Mouse (Mus musculus): ENCODE results near the gene Wdr70. TPM values are rescaled to one million over a fixed set of nuclear protein-coding genes. Genes with fewer than 3 reads are reported as not detected.
A peak's percentile ranks its signal among the peaks of the same experiment; 100 is the strongest.
"Not testable (repeated sequence)": the region's sequence is repeated elsewhere in the genome, so short reads cannot be mapped to it uniquely, and the experiment has no call there.

The Wdr70 gene
- total RNA-seq (2021), result 10 to 100 TPM; 17.7 to 18.4 TPM

DNA sequence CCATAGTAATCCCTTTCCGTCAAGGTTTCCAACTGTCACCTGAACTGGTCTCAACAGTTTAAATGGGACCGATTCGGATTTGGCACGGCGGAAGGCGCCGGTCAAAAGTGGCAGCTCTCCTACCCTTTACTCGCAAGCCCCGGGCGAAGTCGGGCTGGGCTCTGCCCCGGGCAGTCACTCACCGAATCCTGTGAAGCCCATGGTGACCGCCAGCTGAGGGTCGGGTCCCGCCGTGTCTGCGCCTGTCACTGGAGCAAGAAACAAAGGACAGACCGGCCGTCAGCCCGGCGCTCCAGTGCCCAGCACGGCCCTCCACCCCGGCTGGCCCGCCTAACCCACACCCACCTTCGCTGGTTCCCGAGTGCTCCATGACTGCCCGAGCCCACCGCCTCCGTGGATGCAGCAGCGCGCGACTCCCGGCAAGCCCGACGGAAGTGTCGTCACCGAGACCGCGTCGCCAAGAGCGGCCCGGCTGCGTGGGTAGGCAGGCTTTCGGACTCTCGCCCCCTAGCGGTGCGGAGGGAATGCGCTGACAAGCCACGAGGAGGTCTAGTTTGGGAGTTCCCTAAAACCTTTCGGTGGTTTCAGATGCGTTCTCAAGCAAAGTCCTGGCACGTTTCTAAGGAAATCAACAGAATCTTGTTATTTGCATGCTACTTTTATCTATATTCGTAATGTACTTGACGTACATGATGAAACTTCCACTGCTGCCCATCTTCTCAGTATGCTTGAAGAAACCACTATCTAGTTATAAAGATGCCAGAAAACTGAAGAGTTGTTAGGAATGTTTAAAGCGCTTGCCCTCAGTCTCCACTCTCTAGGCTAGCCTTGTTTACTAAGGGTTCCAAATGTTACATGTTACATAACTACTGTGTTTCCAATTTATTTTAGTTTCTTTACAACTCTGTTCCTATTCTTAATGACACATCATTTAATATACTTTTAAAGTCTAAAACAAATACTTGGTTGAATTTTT, at the start of gene Wdr70:
Gene Wdr70, minus strand, starts transcription at position 436 of the 976 bp plus-strand sequence.
- peak; percentile 86 for DNase-seq (ENCODE audit: low spot score)
- intact Hi-C loops (cut with DNase I), result loop anchor here (1.0 to 10.0 kb wide), 2 partner anchors 10 to 634 kb away; partner anchors contain the start of gene Nup155

DNA sequence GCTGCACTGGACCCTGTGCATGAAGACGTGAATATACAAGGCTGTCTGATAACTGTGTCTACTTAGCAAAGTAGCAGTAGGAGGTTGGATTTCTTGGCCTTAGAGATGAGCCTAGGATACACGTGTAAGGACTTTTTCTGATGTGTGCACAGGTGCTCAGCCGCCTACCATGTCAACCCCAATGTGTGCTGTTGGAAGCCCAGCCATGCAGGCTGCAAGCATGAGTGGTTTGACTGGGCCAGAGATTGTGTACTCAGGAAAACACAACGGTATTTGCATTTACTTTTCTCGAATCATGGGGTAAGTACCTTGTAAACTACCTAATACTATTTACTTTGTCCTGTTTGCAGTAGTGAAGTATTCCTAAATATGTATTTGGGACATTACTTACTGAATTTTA, 36.6 kb upstream of the Wdr70 start:
- intact Hi-C loops (cut with DNase I), result no loop called here

GRCm38 (mm10) chr15:8131761-8132160, 32.8 kb upstream of the Wdr70 start:
- intact Hi-C loops (cut with DNase I), result no loop called here

More for the DNA sequence above, 36.6 kb upstream of the Wdr70 start:
- no peak for DNase-seq (ENCODE audit: low spot score)

DNA sequence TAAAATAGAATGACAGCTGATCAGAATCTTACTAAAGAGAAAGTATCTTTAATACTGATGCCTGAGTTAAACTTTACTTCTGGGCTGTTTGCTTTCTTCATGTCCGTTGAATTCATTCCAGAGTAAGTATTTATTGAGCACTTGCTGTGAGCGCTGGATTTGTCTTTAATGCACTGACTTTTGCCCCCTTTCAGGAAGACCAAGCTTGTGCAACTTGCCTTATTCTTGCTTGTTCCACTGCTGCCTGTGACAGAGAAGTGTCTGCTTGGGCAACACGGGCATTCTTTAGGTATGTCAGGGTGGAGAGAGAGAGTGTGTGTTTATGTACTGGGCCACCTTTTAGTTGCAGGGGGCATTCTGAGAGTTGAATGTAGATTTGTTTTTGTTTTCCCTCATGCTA, 32.3 kb upstream of the Wdr70 start:
- intact Hi-C loops (cut with DNase I), result no loop called here
- no peak for DNase-seq (ENCODE audit: low spot score)

More at GRCm38 (mm10) chr15:8131761-8132160, 32.8 kb upstream of the Wdr70 start:
- no peak for DNase-seq (ENCODE audit: low spot score)

DNA sequence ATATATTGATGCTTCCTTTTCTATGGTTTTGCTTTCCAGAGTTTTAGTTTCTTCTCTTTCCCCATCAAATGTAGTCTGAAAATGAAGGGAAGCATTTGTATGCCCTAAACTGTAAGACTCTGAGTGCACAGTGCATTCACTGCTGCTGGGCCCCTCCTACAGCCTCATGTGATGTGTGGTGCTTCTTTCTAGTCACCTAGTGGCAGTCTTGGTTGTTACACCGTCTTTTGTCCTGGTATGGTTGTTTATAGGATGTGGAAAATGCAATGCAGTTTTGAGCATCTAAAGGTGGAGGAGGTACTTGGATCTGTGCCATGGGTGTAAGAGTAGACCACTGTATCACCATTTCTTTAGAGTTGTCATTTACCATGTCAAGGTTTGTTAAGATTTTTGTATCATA, 30.3 kb upstream of the Wdr70 start:
- intact Hi-C loops (cut with DNase I), result no loop called here

GRCm38 (mm10) chr15:8109782-8110181, 10.8 kb upstream of the Wdr70 start:
- intact Hi-C loops (cut with DNase I), result loop anchor here (1.0 to 10.0 kb wide), 2 partner anchors 10 to 335 kb away; partner anchors contain the start of genes Nipbl and Wdr70

More for the DNA sequence above, 30.3 kb upstream of the Wdr70 start:
- DNase-seq (ENCODE audit: low spot score), result no peak

GRCm38 (mm10) chr15:8108966-8109743, 10.1 kb upstream of the Wdr70 start, which contains the start of gene Nup155:
Nup155 (plus strand) TSS chr15:8109273.
- intact Hi-C loops (cut with DNase I), result loop anchor here (1.0 to 10.0 kb wide), 2 partner anchors 10 to 336 kb away; partner anchors contain the start of genes Nipbl and Wdr70
- DNase-seq (ENCODE audit: low spot score), result peak; percentile 83

More at GRCm38 (mm10) chr15:8109782-8110181, 10.8 kb upstream of the Wdr70 start:
- no peak for DNase-seq (ENCODE audit: low spot score)

DNA sequence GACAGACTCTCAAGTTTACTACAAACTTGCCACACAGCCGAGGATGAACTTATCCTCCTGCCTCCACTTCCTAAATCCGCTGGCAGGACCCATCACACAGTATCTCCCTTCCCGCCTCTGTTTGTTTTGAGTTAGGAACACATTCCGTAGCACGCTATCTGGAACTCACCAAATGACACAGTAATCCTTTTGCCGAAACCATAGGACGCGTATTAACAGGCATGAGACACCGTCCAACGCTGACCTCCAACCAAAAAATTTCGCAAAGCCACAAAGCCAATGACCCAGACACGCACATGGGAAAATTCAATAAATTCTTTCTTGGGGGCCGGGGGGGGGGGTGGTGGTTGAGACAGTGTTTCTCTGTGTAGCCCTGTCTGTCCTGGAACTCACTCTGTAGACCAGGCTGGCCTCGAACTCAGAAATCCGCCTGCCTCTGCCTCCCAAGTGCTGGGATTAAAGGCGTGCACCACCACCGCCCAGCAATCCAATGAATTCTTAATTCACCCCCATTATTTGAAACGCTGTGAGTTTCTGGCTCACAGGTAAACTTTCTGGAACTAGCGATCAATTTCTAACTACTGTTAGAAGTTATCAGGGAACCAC, 9.5 kb upstream of the Wdr70 start:
- DNase-seq (ENCODE audit: low spot score), result no peak
- intact Hi-C loops (cut with DNase I), result loop anchor here (10.0 kb wide), 1 partner anchor 336 kb away; the partner anchor contains the start of gene Nipbl

DNA sequence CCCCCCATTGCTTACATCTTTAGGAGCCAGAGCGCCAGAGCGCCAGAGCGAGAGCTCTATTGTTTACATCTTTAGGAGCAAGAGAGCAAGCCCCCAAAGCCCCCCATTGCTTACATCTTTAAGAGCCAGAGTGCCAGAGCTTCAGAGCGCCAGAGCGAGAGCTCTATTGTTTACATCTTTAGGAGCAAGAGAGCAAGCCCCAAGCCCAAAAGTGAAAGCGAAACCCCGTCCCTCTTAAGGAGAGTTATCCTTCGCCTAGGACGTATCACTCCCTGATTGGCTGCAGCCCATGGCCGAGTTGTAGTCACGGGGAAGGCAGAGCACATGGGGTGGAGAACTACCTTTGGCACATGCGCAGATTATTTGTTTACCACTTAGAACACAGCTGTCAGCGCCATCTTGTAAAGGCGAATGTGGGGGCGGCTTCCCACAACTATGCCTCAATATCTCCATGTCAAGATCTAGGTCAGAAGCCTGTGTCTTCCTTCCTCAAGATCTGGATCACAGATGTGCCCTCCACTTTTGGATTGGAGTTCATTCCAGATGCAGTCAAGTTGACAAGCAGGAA, 3.0 kb upstream of the Wdr70 start:
- intact Hi-C loops (cut with DNase I), result loop anchor here (10.0 kb wide), 1 partner anchor 343 kb away; the partner anchor contains the start of gene Nipbl

DNA sequence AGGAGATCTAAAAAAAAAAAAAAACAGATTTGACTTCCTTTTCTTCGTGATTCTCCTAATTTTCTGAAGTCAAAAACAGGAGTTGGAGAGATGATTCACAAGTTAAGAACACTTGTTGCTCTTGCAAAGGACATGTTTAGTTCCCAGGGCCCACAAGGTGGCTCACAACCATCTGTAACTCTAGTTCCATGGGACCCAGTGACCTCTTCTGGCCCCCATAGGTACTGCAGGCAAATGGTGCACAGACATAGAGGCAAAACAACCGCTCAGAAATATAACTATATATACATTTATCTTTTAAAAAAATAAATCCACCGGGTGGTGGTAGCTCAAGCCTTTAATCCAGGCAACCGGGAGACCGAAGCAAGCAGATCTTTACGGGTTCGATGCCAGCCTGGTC, 1.2 kb downstream of the Wdr70 start:
- intact Hi-C loops (cut with DNase I), result loop anchor here (10.0 kb wide), 1 partner anchor 633 kb away; no protein-coding TSS in a partner anchor

More for the DNA sequence above, 3.0 kb upstream of the Wdr70 start:
- DNase-seq (ENCODE audit: low spot score), result not testable (repeated sequence)

DNA sequence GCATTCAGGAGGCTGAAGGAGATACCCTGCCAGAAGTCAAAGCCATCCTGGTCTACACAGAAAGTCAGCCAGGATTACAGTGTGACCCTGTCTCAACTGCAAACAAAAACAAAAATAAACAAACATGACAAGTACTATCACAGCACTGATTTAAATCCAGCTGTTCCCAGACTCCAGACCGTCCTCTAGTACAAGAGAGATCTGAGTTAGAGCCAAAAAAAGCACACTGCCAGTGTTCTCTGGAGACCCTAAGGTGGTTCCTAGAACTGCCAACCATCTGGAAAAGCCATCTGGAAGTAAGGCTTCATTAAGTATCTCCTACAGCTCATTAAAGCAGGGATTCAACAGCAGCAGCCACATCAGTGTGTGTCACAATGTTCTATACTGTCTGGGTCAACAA, 6.3 kb downstream of the Wdr70 start:
- DNase-seq (ENCODE audit: low spot score), result not testable (repeated sequence)
- intact Hi-C loops (cut with DNase I), result loop anchor here (10.0 kb wide), 1 partner anchor 628 kb away; no protein-coding TSS in a partner anchor

More for the DNA sequence above, 1.2 kb downstream of the Wdr70 start:
- no peak for DNase-seq (ENCODE audit: low spot score)

GRCm38 (mm10) chr15:8090685-8091084, 8.3 kb downstream of the Wdr70 start:
- DNase-seq (ENCODE audit: low spot score), result no peak
- intact Hi-C loops (cut with DNase I), result loop anchor here (10.0 kb wide), 1 partner anchor 626 kb away; no protein-coding TSS in a partner anchor

DNA sequence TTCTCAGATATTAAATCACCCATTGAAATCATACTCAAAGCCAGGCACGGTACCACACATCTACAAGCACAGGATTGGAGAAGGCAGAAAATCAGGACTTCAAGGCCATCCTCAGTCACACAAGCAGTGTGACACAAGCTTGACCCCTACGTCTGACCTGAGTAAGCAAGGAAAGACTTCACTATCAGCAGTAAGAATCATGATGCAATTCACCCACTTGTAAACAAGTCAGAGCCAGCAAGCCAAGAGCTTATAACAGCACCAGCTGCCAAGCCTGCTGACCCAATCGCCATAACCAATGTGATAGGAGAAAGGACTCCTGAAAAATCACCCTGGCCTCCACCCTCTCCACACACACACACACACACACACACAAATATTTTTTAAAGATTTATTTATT, 10.3 kb downstream of the Wdr70 start:
- intact Hi-C loops (cut with DNase I), result no loop called here
- no peak for DNase-seq (ENCODE audit: low spot score)

DNA sequence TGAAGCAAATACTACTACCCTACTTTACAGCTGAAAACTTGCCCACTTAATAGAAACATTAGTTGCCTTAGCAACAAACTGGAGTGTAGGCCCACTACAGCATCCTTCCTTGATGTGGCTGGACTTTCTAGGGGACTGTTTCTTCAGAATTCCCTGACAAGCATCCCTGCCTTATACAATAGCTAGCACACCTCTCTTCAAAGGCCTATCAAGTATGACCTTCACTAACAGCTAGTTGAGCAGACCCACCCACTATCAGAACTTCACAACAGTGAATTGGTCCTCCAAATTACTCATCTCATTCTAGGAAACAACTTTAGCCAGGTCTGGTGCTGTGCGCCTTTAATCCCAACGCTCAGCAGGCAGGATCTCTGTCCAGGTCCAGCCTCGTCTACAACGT, 11.7 kb downstream of the Wdr70 start:
- intact Hi-C loops (cut with DNase I), result no loop called here

DNA sequence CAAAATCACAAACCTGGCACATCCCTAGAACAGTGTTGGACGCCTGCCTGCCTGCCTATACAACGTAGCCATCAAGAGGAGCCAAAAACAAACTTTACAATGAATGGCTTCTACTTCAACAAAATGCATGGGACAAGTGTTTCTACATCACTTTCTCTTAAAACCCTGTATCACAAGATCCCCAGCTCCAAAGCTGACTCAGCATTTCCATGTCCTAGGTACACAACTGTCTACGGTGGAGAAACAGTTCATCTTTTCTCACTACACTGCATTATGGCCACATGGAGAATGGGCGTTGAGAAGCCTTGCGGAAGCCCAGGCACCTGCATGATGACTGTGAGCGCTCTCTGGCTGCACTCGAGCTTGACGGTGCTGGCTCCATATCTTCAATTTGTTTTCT, 16.9 kb downstream of the Wdr70 start:
- intact Hi-C loops (cut with DNase I), result no loop called here

More for the DNA sequence above, 11.7 kb downstream of the Wdr70 start:
- DNase-seq (ENCODE audit: low spot score), result no peak

GRCm38 (mm10) chr15:8073159-8073558, 25.9 kb downstream of the Wdr70 start:
- DNase-seq (ENCODE audit: low spot score); intact Hi-C loops (cut with DNase I): not testable (repeated sequence)

More for the DNA sequence above, 16.9 kb downstream of the Wdr70 start:
- DNase-seq (ENCODE audit: low spot score), result no peak

- DNase-seq (ENCODE audit: low spot score), result no peak
Observed at GRCm38 (mm10) chr15:8065221-8065620, 33.8 kb downstream of the Wdr70 start.

GRCm38 (mm10) chr15:8051177-8051576, 47.8 kb downstream of the Wdr70 start:
- intact Hi-C loops (cut with DNase I), result no loop called here
- no peak for DNase-seq (ENCODE audit: low spot score)

More at GRCm38 (mm10) chr15:8065221-8065620, 33.8 kb downstream of the Wdr70 start:
- intact Hi-C loops (cut with DNase I), result no loop called here

DNA sequence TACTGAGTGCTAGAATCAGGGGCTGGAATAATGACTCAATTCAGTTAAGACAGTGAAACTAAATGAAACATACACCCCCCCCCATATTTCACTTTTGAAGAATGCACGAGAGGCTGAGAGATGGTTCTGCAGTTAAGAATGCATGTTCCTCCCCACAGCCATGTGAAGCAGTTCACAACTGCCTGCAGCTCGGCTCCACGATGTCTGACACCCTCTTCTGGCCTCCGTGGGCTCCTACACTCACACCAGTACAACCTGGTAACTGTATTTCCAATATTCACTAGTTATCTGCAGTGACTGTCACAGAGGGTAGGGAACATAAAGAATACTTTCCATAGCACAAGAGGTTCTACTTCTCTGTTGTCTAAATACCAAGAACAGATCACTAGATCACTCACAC, 59.2 kb downstream of the Wdr70 start:
- no peak for DNase-seq (ENCODE audit: low spot score)
- intact Hi-C loops (cut with DNase I), result loop anchor here (5.0 kb wide), 1 partner anchor 578 kb away; no protein-coding TSS in a partner anchor
